Mouse (Mus musculus): Measurements from ENCODE around the gene Brd3os.

Gene Brd3os

DNA sequence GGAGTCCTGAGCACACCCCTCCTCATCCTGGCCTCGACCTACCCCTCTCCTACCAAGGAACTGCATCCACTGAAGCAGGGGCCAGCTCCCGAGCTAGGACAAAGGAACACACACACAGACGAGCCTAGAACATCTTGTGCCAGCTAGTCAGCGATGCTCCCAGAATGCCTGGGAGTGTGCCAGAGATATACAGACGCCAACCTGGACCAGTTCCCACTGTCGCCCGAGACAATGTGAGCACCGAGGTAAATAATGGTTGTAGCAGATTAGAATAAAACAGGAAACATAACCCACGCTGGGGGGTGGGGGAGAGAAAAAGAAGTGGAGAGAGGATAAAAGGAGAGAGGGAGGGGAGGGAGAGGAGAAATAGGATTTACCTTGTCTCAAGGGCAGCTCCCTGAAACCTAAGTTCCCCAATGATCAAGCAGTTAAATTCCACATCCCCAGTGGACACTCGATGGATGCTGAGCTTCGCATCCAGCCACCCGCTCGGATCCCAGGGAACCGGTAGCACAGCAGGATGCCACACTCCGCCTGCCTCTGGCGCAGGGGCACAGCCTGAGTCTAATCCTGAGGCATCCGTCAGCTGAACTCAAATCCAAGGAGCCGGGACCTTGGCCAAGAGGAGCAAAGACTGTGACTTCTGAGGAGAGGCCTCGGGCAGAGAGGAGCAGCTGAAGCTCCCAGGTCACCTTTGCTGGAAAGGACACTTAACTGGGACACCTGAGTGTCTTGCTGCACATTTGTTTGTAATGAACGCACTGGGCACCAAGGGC is 20.6 kb upstream of the Brd3os start:
- peak; percentile 49 to 69 for DNase-seq

DNA sequence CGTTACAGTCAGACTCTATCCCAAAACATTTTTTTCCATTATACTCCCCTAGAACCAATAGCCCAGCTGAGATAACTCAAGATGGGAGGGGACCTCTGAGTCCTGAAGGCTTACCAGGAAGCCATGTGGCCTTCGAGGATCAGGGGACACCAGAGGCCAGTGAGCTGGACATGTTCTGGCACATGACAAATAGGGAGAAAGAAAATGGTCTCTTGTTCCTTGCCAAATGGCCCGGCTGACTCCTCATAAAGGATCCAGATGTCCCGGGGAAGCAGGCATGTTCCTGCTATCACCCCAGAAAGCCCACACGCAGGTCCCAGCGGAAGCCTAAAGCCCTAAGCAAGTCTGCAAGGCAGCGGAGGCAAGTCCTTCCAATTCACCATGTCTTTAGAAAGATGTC is 18.5 kb upstream of the Brd3os start:
- peak; percentile 46 to 68 for DNase-seq

DNA sequence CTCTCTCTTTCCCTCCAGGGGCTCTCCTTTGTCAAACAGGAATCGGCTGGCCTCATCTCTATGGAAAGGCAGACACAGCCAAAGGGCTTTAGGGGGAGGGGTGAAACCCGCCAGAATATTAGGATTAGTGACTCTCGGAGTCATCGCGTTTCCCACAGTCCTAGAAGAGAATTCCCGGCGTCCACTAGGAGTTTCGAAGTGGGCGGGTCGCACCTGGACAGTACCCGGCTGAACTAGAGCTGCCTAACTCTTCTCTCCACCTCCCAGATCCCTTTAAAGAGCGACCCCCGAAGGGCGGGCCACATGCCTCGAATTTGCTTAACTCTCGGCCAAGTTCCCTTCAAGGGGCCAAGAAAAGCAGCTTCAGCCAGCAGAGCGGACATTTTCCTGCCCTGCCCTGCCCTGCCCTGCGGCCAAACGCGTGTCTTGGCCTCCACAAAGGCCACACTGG is 16.9 kb upstream of the Brd3os start:
- peak in 1 of 2 experiments; percentile 67 for DNase-seq

GRCm38 (mm10) chr2:27425751-27426405 is 16.2 kb upstream of the Brd3os start:
- peak in 1 of 2 experiments; percentile 67 for DNase-seq

GRCm38 (mm10) chr2:27426406-27426854 is 15.7 kb upstream of the Brd3os start:
- DNase-seq, result peak; percentile 82 to 89

- DNase-seq, result peak; percentile 96
Observed at GRCm38 (mm10) chr2:27426855-27427457, 15.2 kb upstream of the Brd3os start, which contains the start of gene Vav2. TSS of gene Vav2 (minus strand) at chr2:27427033.

DNA sequence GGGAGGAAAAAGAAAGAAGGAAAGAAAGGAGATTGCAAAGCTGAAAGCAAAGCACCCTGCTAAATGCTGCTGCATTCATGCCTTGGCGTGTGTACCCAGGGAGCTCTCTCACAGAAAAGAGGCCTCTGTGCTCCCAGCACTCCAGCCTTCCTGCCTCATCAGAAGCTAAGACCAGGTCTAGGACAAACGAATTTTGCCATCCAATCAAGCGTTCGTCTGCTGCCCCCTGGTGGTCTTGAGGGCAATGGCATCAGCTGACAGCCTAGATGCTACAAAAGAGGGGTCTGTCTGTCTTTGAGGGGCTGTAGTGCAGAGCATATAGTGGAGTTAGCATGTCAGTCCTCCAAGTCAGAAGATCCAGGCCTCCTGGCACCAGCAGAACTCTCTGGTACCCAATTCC is 14.1 kb upstream of the Brd3os start:
- peak; percentile 79 to 92 for DNase-seq

- DNase-seq, result no peak
Observed at GRCm38 (mm10) chr2:27430621-27431020, 11.5 kb upstream of the Brd3os start.

DNA sequence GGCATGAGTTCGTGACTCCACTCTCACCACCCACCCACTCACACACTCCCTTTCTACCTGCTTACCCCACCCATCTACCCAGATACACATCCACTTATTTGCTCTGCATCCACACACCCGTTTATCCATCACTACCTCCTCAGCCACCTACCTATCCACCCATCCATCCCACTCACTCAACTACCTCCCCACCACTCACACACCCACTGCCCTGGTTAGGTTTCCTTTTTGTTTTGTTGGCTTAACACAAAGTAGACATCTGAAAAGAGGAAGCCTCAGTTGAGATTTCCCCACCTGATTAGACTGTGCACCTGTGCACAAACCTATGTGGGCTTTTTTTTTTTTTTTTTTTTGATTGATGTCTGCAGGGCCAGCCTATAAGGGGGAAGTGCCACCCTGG is 9.5 kb upstream of the Brd3os start:
- DNase-seq, result no peak

GRCm38 (mm10) chr2:27437876-27438275 is 4.2 kb upstream of the Brd3os start:
- no peak for DNase-seq

- DNase-seq, result peak in 1 of 2 experiments; percentile 44
Observed at GRCm38 (mm10) chr2:27438281-27438680, 3.8 kb upstream of the Brd3os start.

- DNase-seq, result no peak
Observed at GRCm38 (mm10) chr2:27442708-27443449, 755 bp downstream of the Brd3os start.

DNA sequence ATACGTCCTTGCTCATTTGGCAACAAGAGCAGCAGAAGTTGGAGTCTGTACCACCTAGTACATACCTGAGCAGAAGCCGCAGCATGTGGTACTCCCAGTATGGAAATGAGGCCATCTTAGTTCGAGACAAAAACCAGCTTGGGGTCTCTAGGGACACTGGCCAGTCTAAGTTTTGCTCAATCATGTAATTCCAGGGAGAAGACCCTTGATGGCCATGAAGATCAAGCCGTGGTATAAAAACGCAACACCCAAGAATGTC is 1.3 kb downstream of the Brd3os start:
- no peak for DNase-seq

- no peak for DNase-seq
Observed at GRCm38 (mm10) chr2:27445910-27446309, 3.8 kb downstream of the Brd3os start.

- DNase-seq, result no peak
Observed at GRCm38 (mm10) chr2:27446812-27447211, 4.7 kb downstream of the Brd3os start.

DNA sequence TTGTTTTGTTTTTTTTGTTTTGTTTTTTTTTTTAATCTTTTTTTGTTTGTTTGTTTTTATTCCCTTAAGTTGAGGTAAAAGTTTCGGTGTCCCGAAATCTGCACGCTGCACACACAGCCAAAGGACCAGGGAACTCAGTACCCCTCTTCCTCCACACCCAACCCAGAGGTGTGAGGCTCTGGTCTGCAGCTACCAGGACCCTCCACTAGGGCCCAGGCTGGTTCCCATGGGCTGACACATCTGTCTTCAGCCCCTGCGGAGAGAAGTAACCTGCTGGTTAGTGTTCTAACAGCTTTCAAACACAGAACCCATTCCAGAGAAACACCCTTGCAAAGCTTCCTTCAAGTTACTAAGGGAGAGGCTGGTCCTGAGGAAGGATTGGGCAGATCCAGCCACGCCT is 5.7 kb downstream of the Brd3os start:
- no peak for DNase-seq

DNA sequence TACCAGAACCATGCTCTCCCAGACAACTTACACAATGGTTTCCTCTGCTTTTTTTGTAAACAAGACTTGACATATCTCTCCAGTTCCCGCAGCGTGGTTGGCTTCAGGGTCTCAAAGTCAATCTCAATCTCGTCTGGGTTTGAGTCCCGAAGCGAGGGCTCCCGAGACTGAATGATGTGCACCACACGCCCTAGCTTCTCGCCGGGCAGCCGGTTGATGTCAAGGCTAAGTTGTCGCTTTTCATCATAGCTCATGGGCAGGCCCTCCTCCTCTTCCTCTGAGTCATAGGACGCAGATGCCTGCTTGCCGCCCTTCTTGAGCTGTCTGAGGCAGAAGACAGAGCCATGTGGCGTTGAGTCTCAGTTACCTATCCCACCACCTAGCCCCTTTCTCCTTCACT is 8.1 kb downstream of the Brd3os start:
- no peak for DNase-seq

DNA sequence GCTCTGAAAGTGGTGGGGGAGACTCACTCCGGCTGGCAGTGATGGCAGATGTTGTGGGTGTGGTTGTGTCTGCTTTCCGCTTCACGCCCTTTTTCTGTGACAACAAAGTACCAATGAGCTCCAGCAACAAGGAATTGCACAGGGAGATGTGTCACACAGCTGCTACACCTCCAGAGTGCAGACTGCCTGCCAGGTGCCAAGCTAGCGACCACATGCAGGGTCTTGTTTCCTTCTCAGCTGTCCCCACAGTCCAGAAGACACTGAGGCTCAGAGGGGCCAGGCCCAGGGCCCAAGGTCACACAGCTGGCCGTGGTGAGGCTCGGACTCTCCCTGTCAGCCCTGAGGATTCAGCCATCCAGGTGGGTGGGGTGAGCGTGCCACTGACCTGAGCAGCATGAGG is 17.6 kb downstream of the Brd3os start:
- no peak for DNase-seq

GRCm38 (mm10) chr2:27460163-27460562 is 18.0 kb downstream of the Brd3os start:
- DNase-seq, result no peak

- no peak for DNase-seq
Observed at GRCm38 (mm10) chr2:27460651-27461050, 18.5 kb downstream of the Brd3os start.

GRCm38 (mm10) chr2:27461881-27462660 is 19.9 kb downstream of the Brd3os start:
- DNase-seq, result peak; percentile 89 to 92

GRCm38 (mm10) chr2:27462901-27463300 is 20.8 kb downstream of the Brd3os start:
- peak; percentile 33 to 64 for DNase-seq
